Mouse (Mus musculus) forebrain, embryonic 12.5 days (tissue): Measurements from ENCODE around the gene Gm8994. TPM values are rescaled to one million over a fixed set of nuclear protein-coding genes. Genes with fewer than 3 reads are reported as not detected.
"Not testable (repeated sequence)": the region's sequence is repeated elsewhere in the genome, so short reads cannot be mapped to it uniquely, and the experiment has no call there.

ENCODE experiments used
- ATAC-seq: fragments of 200-750 bp; cut with Nextera tagmentation; 2 replicates; pipeline ENCODE4 v1.8.0; 2017; ENCODE audit warnings: moderate TSS enrichment; ENCODE audit not compliant: low FRiP score
- H3K27ac ChIP-seq: fragments of 300-500 bp; sonication (generic); 2 replicates; pipeline ENCODE4 v1.5.1; 2016; ENCODE audit warnings: mild to moderate bottlenecking
- H3K27me3 ChIP-seq: fragments of 300-500 bp; sonication (generic); 2 replicates; pipeline ENCODE4 v1.6.1; 2016; ENCODE audit warnings: mild to moderate bottlenecking
- H3K36me3 ChIP-seq: fragments of 300-500 bp; sonication (generic); replicated peaks from 2 replicates; pipeline ENCODE4 v1.6.1; 2016; ENCODE audit warnings: mild to moderate bottlenecking
- H3K4me1 ChIP-seq: fragments of 300-500 bp; sonication (generic); 2 replicates; pipeline ENCODE4 v1.6.1; 2016
- H3K4me2 ChIP-seq: fragments of 300-500 bp; sonication (generic); 2 replicates; pipeline ENCODE4 v1.6.1; 2016; ENCODE audit warnings: mild to moderate bottlenecking, moderate library complexity
- H3K4me3 ChIP-seq: fragments of 300-500 bp; sonication (generic); replicated peaks from 2 replicates; pipeline ENCODE4 v1.5.1; 2016; ENCODE audit warnings: mild to moderate bottlenecking
- H3K9ac ChIP-seq: fragments of 300-500 bp; sonication (generic); 2 replicates; pipeline ENCODE4 v1.6.1; 2016; ENCODE audit warnings: mild to moderate bottlenecking
- H3K9me3 ChIP-seq: fragments of 300-500 bp; sonication (generic); 2 replicates; pipeline ENCODE4 v1.6.1; 2016
- WGBS: fragments of 180-500 bp; shearing (Covaris S2); methylation state at CpG from one replicate; pipeline ENCODE4 v1.1.7; 2016; 5-methylcytosine and 5-hydroxymethylcytosine counted together
- polyA plus RNA-seq: library from polyadenylated mRNA; unstranded; fragments of >200 nt; fragmentation: Nextera tagmentation; extraction: Ambion mirVana; gene quantifications from 2 replicates; pipeline ENCODE4 v1.2.1, GENCODE M21; 2016

Gene Gm8994
- polyA plus RNA-seq, 1 experiment from 2014 or later, result not detected

GRCm38 (mm10) chr6:136309487-136309886, 17.9 kb upstream of the Gm8994 start:
- H3K9me3 ChIP-seq, result no peaks in the 10 kb centered on the region
- ATAC-seq, result no peak
- no peak overlapping the region for H3K4me2 ChIP-seq
- 93% methylated on average over 2 of the region's 2 CpGs for WGBS
- H3K9ac ChIP-seq, result no peak overlapping the region
- no peak overlapping the region for H3K27ac ChIP-seq
- H3K36me3 ChIP-seq, result no peaks in the 10 kb centered on the region
- H3K27me3 ChIP-seq, result no peaks in the 10 kb centered on the region
- H3K4me1 ChIP-seq, result 0 out of 2 replicates have a peak, but pooled peaks cover 5% of the 10 kb centered on the region
- no peak overlapping the region for H3K4me3 ChIP-seq

- not testable (repeated sequence) for H3K27ac ChIP-seq, H3K27me3 ChIP-seq, H3K4me2 ChIP-seq, H3K9me3 ChIP-seq, H3K36me3 ChIP-seq, H3K4me1 ChIP-seq, H3K4me3 ChIP-seq, H3K9ac ChIP-seq, ATAC-seq
- 99% methylated on average over 26 of the region's 26 CpGs for WGBS
Observed at GRCm38 (mm10) chr6:136328416-136328815, 1.1 kb downstream of the Gm8994 start.

- no peak overlapping the region for H3K9ac ChIP-seq
- H3K27me3 ChIP-seq, result no peaks in the 10 kb centered on the region
- H3K27ac ChIP-seq, result no peak overlapping the region
- H3K36me3 ChIP-seq, result no peaks in the 10 kb centered on the region
- H3K4me2 ChIP-seq, result no peak overlapping the region
- WGBS, result 86% methylated on average over 5 of the region's 5 CpGs
- no peaks in the 10 kb centered on the region for H3K9me3 ChIP-seq
- H3K4me3 ChIP-seq, result no peak overlapping the region
- H3K4me1 ChIP-seq, result no peaks in the 10 kb centered on the region
- no peak for ATAC-seq
Observed at GRCm38 (mm10) chr6:136340669-136341068, 13.3 kb downstream of the Gm8994 start.

GRCm38 (mm10) chr6:136341093-136341492, 13.8 kb downstream of the Gm8994 start:
- ATAC-seq, result no peak
- H3K9me3 ChIP-seq, result no peaks in the 10 kb centered on the region

GRCm38 (mm10) chr6:136343868-136344267, 16.5 kb downstream of the Gm8994 start:
- H3K4me3 ChIP-seq, result no peak overlapping the region
- H3K4me2 ChIP-seq, result no peak overlapping the region
- no peaks in the 10 kb centered on the region for H3K27me3 ChIP-seq
- ATAC-seq, result no peak
- no peak overlapping the region for H3K27ac ChIP-seq
- no peak overlapping the region for H3K9ac ChIP-seq
- H3K4me1 ChIP-seq, result no peaks in the 10 kb centered on the region; the same call in 1 of the 2 replicates
- no peaks in the 10 kb centered on the region for H3K36me3 ChIP-seq
- H3K9me3 ChIP-seq, result no peaks in the 10 kb centered on the region
- 88% methylated on average over 7 of the region's 7 CpGs for WGBS

More at GRCm38 (mm10) chr6:136341093-136341492, 13.8 kb downstream of the Gm8994 start:
- Histone ChIP-seq H3K27ac (no peak overlapping the region), H3K36me3 (no peaks in the 10 kb centered on the region), H3K27me3 (no peaks in the 10 kb centered on the region), H3K4me1 (no peaks in the 10 kb centered on the region), H3K4me3 (no peak overlapping the region), H3K9ac (no peak overlapping the region), H3K4me2 (no peak overlapping the region)
- 92% methylated on average over 1 of the region's 1 CpGs for WGBS

GRCm38 (mm10) chr6:136345034-136345433, 17.7 kb downstream of the Gm8994 start:
- Histone ChIP-seq H3K9ac (no peak overlapping the region), H3K4me2 (no peak overlapping the region), H3K27me3 (no peaks in the 10 kb centered on the region), H3K27ac (no peak overlapping the region), H3K36me3 (no peaks in the 10 kb centered on the region), H3K4me3 (no peak overlapping the region), H3K4me1 (no peaks in the 10 kb centered on the region; the same call in 1 of the 2 replicates), H3K9me3 (no peaks in the 10 kb centered on the region)
- no peak for ATAC-seq
- 88% methylated on average over 6 of the region's 6 CpGs for WGBS

GRCm38 (mm10) chr6:136345641-136346040, 18.3 kb downstream of the Gm8994 start:
- H3K27ac ChIP-seq, result no peak overlapping the region
- 85% methylated on average over 7 of the region's 7 CpGs for WGBS
- H3K4me1 ChIP-seq, result no peaks in the 10 kb centered on the region; the same call in 1 of the 2 replicates
- no peaks in the 10 kb centered on the region for H3K36me3 ChIP-seq
- no peak overlapping the region for H3K4me2 ChIP-seq
- H3K27me3 ChIP-seq, result no peaks in the 10 kb centered on the region
- H3K4me3 ChIP-seq, result no peak overlapping the region
- no peak overlapping the region for H3K9ac ChIP-seq
- ATAC-seq, result no peak
- no peaks in the 10 kb centered on the region for H3K9me3 ChIP-seq

- no peak for ATAC-seq
- Histone ChIP-seq H3K9ac (no peak overlapping the region), H3K27me3 (no peaks in the 10 kb centered on the region), H3K9me3 (no peaks in the 10 kb centered on the region), H3K4me3 (no peak overlapping the region), H3K4me2 (no peak overlapping the region), H3K4me1 (no peaks in the 10 kb centered on the region; the same call in 1 of the 2 replicates), H3K27ac (no peak overlapping the region), H3K36me3 (no peaks in the 10 kb centered on the region)
- 54% methylated on average over 5 of the region's 5 CpGs for WGBS
Observed at GRCm38 (mm10) chr6:136347053-136347452, 19.7 kb downstream of the Gm8994 start.

GRCm38 (mm10) chr6:136347631-136348030, 20.3 kb downstream of the Gm8994 start:
- Histone ChIP-seq H3K4me1 (no peaks in the 10 kb centered on the region; the same call in 1 of the 2 replicates), H3K27me3 (no peaks in the 10 kb centered on the region)
- WGBS, result 56% methylated on average over 9 of the region's 9 CpGs

GRCm38 (mm10) chr6:136353399-136354184, 26.3 kb downstream of the Gm8994 start:
- H3K4me2 ChIP-seq, result no peak overlapping the region
- no peak overlapping the region for H3K4me3 ChIP-seq
- H3K9ac ChIP-seq, result no peak overlapping the region
- no peaks in the 10 kb centered on the region for H3K4me1 ChIP-seq
- H3K27ac ChIP-seq, result no peak overlapping the region
- 0 out of 2 replicates have a peak, but pooled peaks have one; percentile 23 for ATAC-seq
- no peaks in the 10 kb centered on the region for H3K36me3 ChIP-seq
- no peaks in the 10 kb centered on the region for H3K27me3 ChIP-seq
- no peaks in the 10 kb centered on the region for H3K9me3 ChIP-seq
- WGBS, result 40% methylated on average over 11 of the region's 11 CpGs

More at GRCm38 (mm10) chr6:136347631-136348030, 20.3 kb downstream of the Gm8994 start:
- Histone ChIP-seq H3K9me3 (no peaks in the 10 kb centered on the region), H3K4me3 (no peak overlapping the region), H3K9ac (no peak overlapping the region), H3K4me2 (no peak overlapping the region), H3K36me3 (no peaks in the 10 kb centered on the region), H3K27ac (no peak overlapping the region)
- no peak for ATAC-seq

- WGBS, result 86% methylated on average over 5 of the region's 5 CpGs
- Histone ChIP-seq H3K27ac (no peak overlapping the region), H3K9ac (no peak overlapping the region), H3K36me3 (no peaks in the 10 kb centered on the region), H3K27me3 (no peaks in the 10 kb centered on the region), H3K4me3 (no peak overlapping the region), H3K9me3 (no peaks in the 10 kb centered on the region), H3K4me1 (no peaks in the 10 kb centered on the region), H3K4me2 (no peak overlapping the region)
- no peak for ATAC-seq
Observed at GRCm38 (mm10) chr6:136358471-136358870, 31.1 kb downstream of the Gm8994 start.

- Histone ChIP-seq H3K9me3 (no peaks in the 10 kb centered on the region), H3K9ac (no peak overlapping the region), H3K27ac (no peak overlapping the region), H3K4me2 (no peak overlapping the region), H3K27me3 (no peaks in the 10 kb centered on the region), H3K4me3 (no peak overlapping the region), H3K4me1 (no peaks in the 10 kb centered on the region), H3K36me3 (no peaks in the 10 kb centered on the region)
- no peak for ATAC-seq
- 88% methylated on average over 8 of the region's 8 CpGs for WGBS
Observed at GRCm38 (mm10) chr6:136363313-136363712, 36.0 kb downstream of the Gm8994 start.

- Histone ChIP-seq H3K27ac (no peak overlapping the region), H3K27me3 (no peaks in the 10 kb centered on the region), H3K4me3 (no peak overlapping the region), H3K9me3 (no peaks in the 10 kb centered on the region), H3K4me2 (no peak overlapping the region), H3K4me1 (no peaks in the 10 kb centered on the region), H3K9ac (no peak overlapping the region), H3K36me3 (no peaks in the 10 kb centered on the region)
- no peak for ATAC-seq
- WGBS, result 76% methylated on average over 4 of the region's 4 CpGs
Observed at GRCm38 (mm10) chr6:136364008-136364407, 36.7 kb downstream of the Gm8994 start.
